Mouse (Mus musculus) lung, embryonic 15.5 days (tissue): ENCODE results near the gene Zdhhc14. TPM values are rescaled to one million over a fixed set of nuclear protein-coding genes. Genes with fewer than 3 reads are reported as not detected.
"Not testable (repeated sequence)": the region's sequence is repeated elsewhere in the genome, so short reads cannot be mapped to it uniquely, and the experiment has no call there.

Experiments
- ATAC-seq: fragments of 200-750 bp; cut with Nextera tagmentation; 2 replicates; pipeline ENCODE4 v1.8.0; 2017; ENCODE audit warnings: moderate number of reproducible peaks, borderline replicate concordance; ENCODE audit not compliant: low FRiP score, low TSS enrichment; ENCODE audit errors: extremely low read depth
- H3K27ac ChIP-seq: fragments of 300-500 bp; sonication (generic); 2 replicates; pipeline ENCODE4 v1.5.1; 2015; ENCODE audit warnings: moderate library complexity, mild to moderate bottlenecking, inconsistent platforms
- H3K27me3 ChIP-seq: fragments of 300-500 bp; sonication (generic); 2 replicates; pipeline ENCODE4 v1.6.1; 2015; ENCODE audit warnings: inconsistent platforms
- H3K36me3 ChIP-seq: fragments of 300-500 bp; sonication (generic); 2 replicates; pipeline ENCODE4 v1.6.1; 2015; ENCODE audit warnings: inconsistent platforms
- H3K4me1 ChIP-seq: fragments of 300-500 bp; sonication (generic); 2 replicates; pipeline ENCODE4 v1.6.1; 2015; ENCODE audit warnings: inconsistent platforms
- H3K4me2 ChIP-seq: fragments of 300-500 bp; sonication (generic); 2 replicates; pipeline ENCODE4 v1.6.1; 2015; ENCODE audit warnings: inconsistent platforms, mild to moderate bottlenecking, moderate library complexity
- H3K4me3 ChIP-seq: fragments of 300-500 bp; sonication (generic); 2 replicates; pipeline ENCODE4 v1.5.1; 2015; ENCODE audit warnings: mild to moderate bottlenecking, inconsistent platforms
- H3K9ac ChIP-seq: fragments of 300-500 bp; sonication (generic); 2 replicates; pipeline ENCODE4 v1.6.1; 2015; ENCODE audit warnings: inconsistent platforms
- H3K9me3 ChIP-seq: fragments of 300-500 bp; sonication (generic); 2 replicates; pipeline ENCODE4 v1.6.1; 2016; ENCODE audit warnings: inconsistent platforms
- WGBS: fragments of 180-500 bp; shearing (Covaris S2); methylation state at CpG from one replicate; pipeline ENCODE4 v1.1.7; 2015; 5-methylcytosine and 5-hydroxymethylcytosine counted together
- polyA plus RNA-seq: library from polyadenylated mRNA; unstranded; fragments of >200 nt; fragmentation: Nextera tagmentation; extraction: Ambion mirVana; gene quantifications from 2 replicates; pipeline ENCODE4 v1.2.1, GENCODE M21; 2015

Zdhhc14 gene
- polyA plus RNA-seq, 1 experiment from 2014 or later, result 1.2 TPM

DNA sequence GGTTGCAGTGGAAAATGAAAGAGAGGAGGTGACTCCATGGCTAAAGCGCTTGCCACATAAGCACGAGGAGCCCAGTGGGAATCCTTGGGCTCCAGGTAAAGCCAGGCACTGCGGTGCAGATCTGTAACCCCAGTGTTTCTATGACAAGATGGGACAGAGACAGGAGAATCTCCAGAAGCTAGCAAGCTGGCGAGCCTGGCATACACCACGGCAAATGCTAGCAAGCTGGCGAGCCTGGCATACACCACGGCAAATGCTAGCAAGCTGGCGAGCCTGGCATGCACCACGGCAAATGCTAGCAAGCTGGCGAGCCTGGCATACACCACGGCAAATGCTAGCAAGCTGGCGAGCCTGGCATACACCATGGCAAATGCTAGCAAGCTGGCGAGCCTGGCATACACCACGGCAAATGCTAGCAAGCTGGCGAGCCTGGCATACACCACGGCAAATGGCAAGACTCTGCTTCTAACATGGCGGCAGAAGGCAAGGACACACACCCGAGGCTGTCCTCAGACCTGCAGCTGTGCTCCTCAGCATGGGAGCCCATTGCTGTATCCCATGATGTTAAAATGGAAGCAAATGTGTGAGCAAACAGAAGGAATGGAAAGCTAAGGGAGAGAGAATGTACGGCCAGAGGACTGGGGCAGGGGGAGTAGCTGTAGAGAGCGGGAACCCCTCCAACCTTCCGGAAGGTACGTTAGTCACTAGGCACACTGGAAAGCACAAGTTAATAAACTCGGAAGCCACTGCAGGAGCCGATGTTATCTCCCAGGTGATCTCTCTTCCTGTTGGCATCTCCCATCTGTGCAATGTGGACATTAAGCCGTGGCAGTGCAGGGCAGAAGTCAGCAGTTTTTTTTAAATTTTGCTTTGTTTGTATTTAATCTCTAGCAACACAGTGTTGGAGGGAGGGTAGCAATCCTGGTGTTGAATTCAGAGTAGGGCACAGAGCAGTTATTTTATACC is 129.6 kb downstream of the Zdhhc14 start:
- Histone ChIP-seq H3K27me3 (no peaks in the 10 kb centered on the region), H3K36me3 (no peaks in the 10 kb centered on the region), H3K4me2 (no peak overlapping the region), H3K4me3 (no peak overlapping the region), H3K4me1 (0 out of 2 replicates have a peak, but pooled peaks cover 7% of the 10 kb centered on the region), H3K27ac (no peak overlapping the region), H3K9me3 (no peaks in the 10 kb centered on the region), H3K9ac (no peak overlapping the region)
- ATAC-seq, result no peak
- 80% methylated on average over 25 of the region's 25 CpGs for WGBS

DNA sequence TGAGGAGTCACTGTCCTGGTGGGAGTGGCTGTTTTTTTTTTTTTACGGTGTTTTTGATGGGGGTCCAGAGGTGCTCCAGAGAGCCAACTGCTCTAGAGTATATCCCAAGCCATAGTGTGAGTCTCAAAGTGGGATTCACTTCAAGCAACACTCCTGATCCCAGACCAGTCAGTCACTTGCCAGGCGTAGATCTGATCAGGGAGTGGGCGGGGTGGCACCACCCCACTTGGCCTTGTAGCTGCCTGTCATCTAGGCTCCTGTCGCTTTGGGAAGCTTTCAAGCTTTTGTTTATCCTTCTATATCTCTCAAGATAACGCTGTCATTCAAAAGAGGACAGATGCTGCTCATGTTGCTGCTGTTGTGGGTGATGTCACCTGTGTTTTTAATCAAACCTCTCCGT is 130.4 kb downstream of the Zdhhc14 start:
- Histone ChIP-seq H3K36me3 (no peaks in the 10 kb centered on the region), H3K27ac (no peak overlapping the region), H3K4me2 (no peak overlapping the region), H3K4me1 (0 out of 2 replicates have a peak, but pooled peaks cover 7% of the 10 kb centered on the region), H3K9me3 (no peaks in the 10 kb centered on the region), H3K27me3 (no peaks in the 10 kb centered on the region), H3K4me3 (no peak overlapping the region), H3K9ac (no peak overlapping the region)
- 41% methylated on average over 6 of the region's 6 CpGs for WGBS
- ATAC-seq, result no peak

DNA sequence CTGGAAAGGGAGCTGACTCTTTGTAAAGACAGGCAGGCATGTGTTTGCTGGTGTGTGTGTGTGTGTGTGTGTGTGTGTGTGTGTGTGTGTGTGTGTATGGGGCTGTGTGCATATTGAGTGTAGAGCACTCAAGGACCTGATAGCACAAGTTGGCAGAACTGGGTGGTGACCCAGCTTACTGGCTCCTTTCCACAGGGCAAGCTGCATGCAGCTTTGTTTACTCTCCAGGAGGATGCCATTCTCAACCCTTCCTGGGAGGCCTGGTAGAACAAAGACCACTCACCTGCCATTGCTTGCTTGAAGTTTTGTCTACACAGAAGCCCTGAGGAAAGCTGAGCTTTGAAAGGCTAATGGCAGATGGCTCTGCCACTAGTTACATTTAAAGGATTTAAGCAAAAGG is 130.8 kb downstream of the Zdhhc14 start:
- Histone ChIP-seq H3K4me2 (no peak overlapping the region), H3K27ac (no peak overlapping the region), H3K27me3 (no peaks in the 10 kb centered on the region), H3K4me1 (0 out of 2 replicates have a peak, but pooled peaks cover 7% of the 10 kb centered on the region), H3K36me3 (no peaks in the 10 kb centered on the region), H3K9ac (no peak overlapping the region), H3K4me3 (no peak overlapping the region), H3K9me3 (no peaks in the 10 kb centered on the region)
- ATAC-seq, result no peak

DNA sequence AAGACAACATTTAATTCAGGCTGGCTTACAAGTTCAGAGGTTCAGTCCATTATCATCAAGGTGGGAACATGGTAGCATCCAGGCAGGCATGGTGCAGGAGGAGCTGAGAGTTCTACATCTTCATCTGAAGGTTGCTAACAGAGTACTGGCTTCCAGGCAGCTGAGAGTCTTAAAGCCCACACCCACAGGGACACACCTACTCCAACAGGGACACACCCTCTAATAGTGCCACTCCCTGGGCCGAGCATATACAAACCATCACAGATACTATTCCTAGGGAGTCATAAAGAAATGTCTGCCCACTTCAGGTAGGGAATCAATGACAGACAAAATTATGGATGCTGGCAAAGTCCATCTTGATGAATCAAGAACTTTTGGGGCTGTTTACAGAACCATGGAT is 132.5 kb downstream of the Zdhhc14 start:
- H3K9ac ChIP-seq, H3K4me3 ChIP-seq, ATAC-seq, H3K36me3 ChIP-seq, H3K27me3 ChIP-seq, H3K4me2 ChIP-seq, H3K4me1 ChIP-seq, H3K9me3 ChIP-seq, H3K27ac ChIP-seq: not testable (repeated sequence)
- WGBS, result 71% methylated on average over 1 of the region's 1 CpGs

DNA sequence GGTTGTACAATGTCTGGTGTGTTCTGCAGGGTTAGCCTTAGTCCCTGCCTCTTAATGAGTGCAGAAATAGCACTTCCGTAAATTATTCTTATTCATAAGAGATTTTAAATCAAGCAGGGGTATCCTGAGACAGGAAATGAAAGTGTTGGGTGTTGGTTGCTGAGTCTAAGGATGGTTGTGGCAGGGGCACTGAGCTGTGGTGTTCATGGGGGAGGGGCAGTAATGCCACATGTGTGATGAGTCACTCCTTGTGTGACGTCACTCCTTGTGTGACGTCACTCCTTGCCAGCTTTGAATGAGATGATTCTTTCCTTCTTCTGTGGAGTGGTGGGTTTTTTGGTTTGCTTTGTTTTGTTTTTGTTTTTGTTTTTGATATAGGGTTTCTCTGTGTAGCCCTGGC is 134.0 kb downstream of the Zdhhc14 start:
- 66% methylated on average over 3 of the region's 3 CpGs for WGBS
- Histone ChIP-seq H3K4me3 (no peak overlapping the region), H3K4me2 (no peak overlapping the region)

DNA sequence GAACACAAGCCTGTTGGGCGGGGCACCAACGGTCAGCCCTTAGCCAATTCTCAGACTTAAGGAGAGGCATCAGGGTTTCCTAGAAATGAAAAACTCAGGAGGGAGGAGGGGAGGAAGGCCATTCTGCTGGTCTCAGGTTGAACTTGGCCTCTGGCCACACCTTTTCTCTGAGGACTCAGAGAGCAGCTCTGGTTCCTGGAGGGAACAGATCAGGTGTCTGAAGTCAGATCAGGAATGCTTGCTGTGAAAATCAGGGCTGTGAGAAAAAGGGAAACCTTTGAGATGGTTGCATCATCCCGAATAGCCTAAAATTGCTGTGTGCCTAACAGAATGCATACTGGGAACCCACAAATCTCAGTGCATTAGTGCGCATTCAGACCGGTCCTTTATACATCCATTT is 135.3 kb downstream of the Zdhhc14 start:
- Histone ChIP-seq H3K4me1 (0 out of 2 replicates have a peak, but pooled peaks cover 6% of the 10 kb centered on the region), H3K9ac (no peak overlapping the region), H3K4me3 (no peak overlapping the region), H3K27me3 (no peaks in the 10 kb centered on the region), H3K4me2 (no peak overlapping the region), H3K9me3 (no peaks in the 10 kb centered on the region), H3K36me3 (no peaks in the 10 kb centered on the region), H3K27ac (no peak overlapping the region)
- WGBS, result 84% methylated on average over 5 of the region's 5 CpGs
- ATAC-seq, result no peak

More for the DNA sequence above, 134.0 kb downstream of the Zdhhc14 start:
- Histone ChIP-seq H3K36me3 (no peaks in the 10 kb centered on the region), H3K9ac (no peak overlapping the region), H3K27me3 (no peaks in the 10 kb centered on the region), H3K4me1 (0 out of 2 replicates have a peak, but pooled peaks cover 7% of the 10 kb centered on the region), H3K27ac (no peak overlapping the region), H3K9me3 (no peaks in the 10 kb centered on the region)
- ATAC-seq, result no peak

DNA sequence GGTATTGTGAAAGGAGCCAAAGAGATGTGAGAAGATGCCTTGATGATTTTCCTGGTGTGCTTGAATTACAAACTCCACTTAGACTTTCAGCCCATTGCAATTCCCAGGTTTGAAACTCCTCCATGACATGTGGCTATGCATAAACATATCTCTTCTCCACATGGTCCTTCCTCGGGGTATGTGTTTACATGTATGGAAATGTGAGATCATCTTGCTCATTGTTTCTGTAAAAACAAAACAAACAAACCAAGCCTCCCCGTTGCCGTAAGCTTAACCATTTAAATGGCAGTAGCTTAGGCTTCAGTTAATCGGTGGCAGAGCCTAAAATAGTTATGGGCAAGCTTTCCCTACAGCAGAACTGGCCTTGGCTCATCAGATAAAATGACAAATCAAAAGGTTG is 137.3 kb downstream of the Zdhhc14 start:
- 44% methylated on average over 4 of the region's 4 CpGs for WGBS
- no peak overlapping the region for H3K27ac ChIP-seq
- H3K27me3 ChIP-seq, result no peaks in the 10 kb centered on the region
- no peak overlapping the region for H3K4me3 ChIP-seq
- H3K4me2 ChIP-seq, result no peak overlapping the region
- no peak for ATAC-seq
- no peaks in the 10 kb centered on the region for H3K4me1 ChIP-seq
- no peaks in the 10 kb centered on the region for H3K9me3 ChIP-seq
- H3K9ac ChIP-seq, result no peak overlapping the region
- H3K36me3 ChIP-seq, result no peaks in the 10 kb centered on the region

DNA sequence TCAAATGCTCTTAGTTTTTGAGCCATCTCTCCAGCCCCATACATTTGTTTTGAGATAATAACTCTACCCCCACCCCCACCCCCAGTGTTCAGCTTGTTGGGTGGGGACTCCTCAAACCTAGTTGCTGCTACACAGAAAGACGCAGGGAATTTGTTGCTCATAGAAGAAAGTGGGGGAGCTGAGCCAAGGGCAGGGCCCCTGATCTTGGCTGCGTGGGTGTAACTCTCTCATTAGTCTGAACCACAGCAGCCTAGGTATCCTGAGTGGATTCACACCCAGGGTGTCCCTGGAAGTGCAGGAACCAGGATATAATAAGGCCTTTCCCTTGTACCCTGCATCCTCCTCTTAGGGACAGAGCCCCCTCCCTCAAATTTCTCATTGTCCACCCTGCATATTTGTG is 142.9 kb downstream of the Zdhhc14 start:
- Histone ChIP-seq H3K27ac (no peak overlapping the region), H3K9ac (no peak overlapping the region), H3K4me1 (no peaks in the 10 kb centered on the region), H3K36me3 (no peaks in the 10 kb centered on the region), H3K4me2 (no peak overlapping the region), H3K9me3 (no peaks in the 10 kb centered on the region), H3K27me3 (no peaks in the 10 kb centered on the region), H3K4me3 (no peak overlapping the region)
- 70% methylated on average over 2 of the region's 2 CpGs for WGBS
- no peak for ATAC-seq

DNA sequence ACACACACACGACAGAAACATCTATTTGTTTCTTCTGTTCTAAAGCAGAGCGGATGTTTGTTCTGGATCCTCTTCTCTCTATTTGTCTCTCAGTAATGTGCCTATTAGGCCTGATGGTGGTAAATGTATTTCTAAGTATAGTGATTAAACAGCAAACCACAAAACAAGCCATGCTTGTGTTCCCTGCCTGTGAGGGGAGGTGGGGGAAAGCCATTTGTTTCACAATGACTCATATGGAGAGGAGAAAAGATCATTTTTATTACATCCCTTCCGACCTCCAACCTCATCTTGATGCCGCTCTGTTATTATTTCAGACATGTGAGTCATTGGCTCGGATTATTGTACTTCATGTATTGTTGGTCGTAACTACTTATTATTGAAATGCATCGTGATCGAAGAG is 149.1 kb downstream of the Zdhhc14 start:
- Histone ChIP-seq H3K9me3 (no peaks in the 10 kb centered on the region), H3K27ac (no peak overlapping the region), H3K4me3 (no peak overlapping the region), H3K9ac (no peak overlapping the region), H3K36me3 (no peaks in the 10 kb centered on the region), H3K4me1 (no peaks in the 10 kb centered on the region), H3K4me2 (no peak overlapping the region), H3K27me3 (no peaks in the 10 kb centered on the region)
- no peak for ATAC-seq
- 81% methylated on average over 8 of the region's 8 CpGs for WGBS

DNA sequence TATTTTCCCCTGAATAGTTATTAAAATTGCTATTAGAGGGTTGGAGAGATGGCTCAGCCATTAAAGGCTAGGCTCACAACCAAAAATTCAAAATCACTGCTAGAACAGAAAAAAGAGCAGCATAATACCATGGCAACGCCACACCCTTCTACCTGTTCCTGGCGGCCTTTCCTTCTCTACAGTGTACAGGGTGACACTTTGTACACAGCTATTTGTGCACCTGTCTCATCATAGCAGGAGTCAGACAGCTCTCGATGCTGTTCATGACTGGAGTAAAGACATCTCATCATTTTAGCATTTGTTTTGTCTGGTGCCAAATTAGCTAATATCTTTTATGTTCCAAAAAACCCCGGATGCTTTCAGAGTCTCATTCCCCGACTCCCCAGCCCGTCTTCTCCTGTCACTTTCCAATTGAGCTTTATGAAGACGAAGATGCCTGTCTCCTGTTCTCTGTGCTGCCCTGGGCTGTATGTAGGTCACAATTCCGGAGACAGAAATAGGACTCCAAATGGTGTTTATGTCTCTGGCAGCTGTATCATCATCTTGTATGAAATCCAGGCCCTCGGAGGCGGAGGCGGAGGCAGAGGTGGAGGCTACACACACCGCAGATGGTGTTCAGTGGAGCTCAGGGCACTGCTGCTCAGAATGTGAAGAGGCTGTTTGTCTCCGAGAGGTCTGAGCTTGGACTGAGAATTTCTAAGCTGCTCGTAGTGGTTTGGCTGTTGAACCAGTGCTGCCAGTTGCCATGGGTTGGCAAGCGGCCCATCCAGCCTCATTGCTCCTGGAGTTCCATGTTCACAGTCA is 150.8 kb downstream of the Zdhhc14 start:
- no peak overlapping the region for H3K9ac ChIP-seq
- H3K4me3 ChIP-seq, result no peak overlapping the region
- no peaks in the 10 kb centered on the region for H3K4me1 ChIP-seq
- no peaks in the 10 kb centered on the region for H3K27me3 ChIP-seq
- H3K27ac ChIP-seq, result no peak overlapping the region
- no peaks in the 10 kb centered on the region for H3K36me3 ChIP-seq
- H3K4me2 ChIP-seq, result no peak overlapping the region
- H3K9me3 ChIP-seq, result no peaks in the 10 kb centered on the region
- 54% methylated on average over 15 of the region's 15 CpGs for WGBS
- ATAC-seq, result no peak

DNA sequence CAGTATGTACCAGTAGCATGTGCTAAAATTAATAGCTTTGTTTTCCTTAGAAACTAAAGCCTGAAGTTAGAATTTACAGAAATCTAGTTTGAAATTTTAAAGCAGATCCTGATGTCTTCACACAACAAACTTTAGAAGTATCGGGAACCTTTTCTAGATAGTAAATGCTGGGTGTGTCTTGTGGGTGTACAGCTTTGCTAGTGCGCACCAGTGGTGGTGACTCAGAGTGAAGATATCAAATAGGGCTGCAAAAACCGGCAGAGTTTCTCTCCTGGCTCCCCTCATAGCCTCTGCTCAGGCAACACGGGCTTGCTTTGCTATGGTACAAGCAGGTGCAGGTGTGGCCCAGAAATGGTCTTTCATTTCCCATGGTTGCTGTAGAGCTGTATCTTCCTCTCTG is 157.8 kb downstream of the Zdhhc14 start:
- Histone ChIP-seq H3K9me3 (no peaks in the 10 kb centered on the region), H3K4me1 (no peaks in the 10 kb centered on the region), H3K4me3 (no peak overlapping the region), H3K9ac (no peak overlapping the region), H3K4me2 (no peak overlapping the region), H3K36me3 (no peaks in the 10 kb centered on the region), H3K27ac (no peak overlapping the region), H3K27me3 (no peaks in the 10 kb centered on the region)
- no peak for ATAC-seq
- 79% methylated on average over 4 of the region's 4 CpGs for WGBS

DNA sequence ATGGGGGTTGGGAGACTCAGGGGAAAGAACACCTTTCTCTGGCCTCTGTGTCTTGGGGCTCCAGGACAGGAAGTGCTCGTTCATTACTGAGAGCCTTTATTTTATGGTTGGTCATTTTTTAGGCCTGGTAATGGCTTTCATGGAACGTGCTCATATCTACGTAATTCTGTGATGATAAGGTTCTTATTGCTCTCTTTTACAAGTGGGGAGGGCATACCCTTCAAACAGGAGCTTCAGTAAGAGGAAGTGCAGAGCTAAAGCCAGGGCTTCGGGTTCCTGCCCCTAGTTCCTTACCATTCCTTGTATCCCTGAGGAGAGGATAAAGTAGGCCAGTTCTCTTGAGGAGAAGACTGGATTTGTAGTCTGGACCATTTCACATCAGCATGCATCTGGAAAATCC is 158.3 kb downstream of the Zdhhc14 start:
- Histone ChIP-seq H3K36me3 (no peaks in the 10 kb centered on the region), H3K27me3 (no peaks in the 10 kb centered on the region), H3K27ac (no peak overlapping the region), H3K4me3 (no peak overlapping the region), H3K9ac (no peak overlapping the region), H3K9me3 (no peaks in the 10 kb centered on the region), H3K4me2 (no peak overlapping the region), H3K4me1 (no peaks in the 10 kb centered on the region)
- ATAC-seq, result no peak
- WGBS, result 57% methylated on average over 4 of the region's 4 CpGs
